Mouse (Mus musculus): ENCODE measurements around the gene Zfp36l2. TPM values are rescaled to one million over a fixed set of nuclear protein-coding genes. Genes with fewer than 3 reads are reported as not detected.

The Zfp36l2 gene
- polyA plus RNA-seq, 1 experiment from 2014 or later, result 68.0 TPM

- in situ Hi-C loops (cut with MboI; ENCODE audit: low pct_unique_long_range_greater_than_20kb), result no loop called here
- POLR2A ChIA-PET, result interaction anchor here (1.0 kb wide), 1 partner anchor 32 kb away, joined by 3 read pairs; no protein-coding TSS in a partner anchor
These were observed 34.6 kb downstream of the Zfp36l2 start for GRCm38 (mm10) chr17:84152976-84153786.

GRCm38 (mm10) chr17:84152206-84152975 is 35.4 kb downstream of the Zfp36l2 start:
- TF ChIP-seq CTCF (IDR thresholded peaks at IDR 0.05), result no peak

More at GRCm38 (mm10) chr17:84152976-84153786, 34.6 kb downstream of the Zfp36l2 start:
- no peak for ATAC-seq
- DNase-seq (ENCODE audit: low read depth, low spot score), result no peak
- H3K27me3 ChIP-seq, result no peaks in the 10 kb centered on the region
- no peak for TF ChIP-seq CTCF (IDR thresholded peaks at IDR 0.05)
- CTCF ChIA-PET, result interaction anchor here (1.0 to 1.5 kb wide), 2 partner anchors 25 to 37 kb away, joined by 3 read pairs; no protein-coding TSS in a partner anchor

GRCm38 (mm10) chr17:84151306-84151705 is 36.4 kb downstream of the Zfp36l2 start:
- ChIA-PET CTCF (interaction anchor here (0.8 to 1.8 kb wide), 3 partner anchors 12 to 122 kb away, joined by 3 to 5 read pairs (median 4); no protein-coding TSS in a partner anchor), POLR2A (interaction anchor here (0.6 kb wide), 1 partner anchor 28 kb away, joined by 3 read pairs; no protein-coding TSS in a partner anchor)
- DNase-seq (ENCODE audit: low read depth, low spot score), result no peak

More at GRCm38 (mm10) chr17:84152206-84152975, 35.4 kb downstream of the Zfp36l2 start:
- POLR2A ChIA-PET, result interaction anchor here (1.0 kb wide), 1 partner anchor 33 kb away, joined by 3 read pairs; no protein-coding TSS in a partner anchor
- no peaks in the 10 kb centered on the region for H3K27me3 ChIP-seq
- DNase-seq (ENCODE audit: low read depth, low spot score), result no peak
- in situ Hi-C loops (cut with MboI; ENCODE audit: low pct_unique_long_range_greater_than_20kb), result no loop called here
- ATAC-seq, result no peak
- CTCF ChIA-PET, result interaction anchor here (1.0 to 1.8 kb wide), 2 partner anchors 38 kb away, joined by 3 to 5 read pairs; no protein-coding TSS in a partner anchor

GRCm38 (mm10) chr17:84150291-84150690 is 37.5 kb downstream of the Zfp36l2 start:
- in situ Hi-C loops (cut with MboI; ENCODE audit: low pct_unique_long_range_greater_than_20kb), result no loop called here
- ChIA-PET CTCF (interaction anchor here (2.3 to 5.3 kb wide), 2 partner anchors 34 to 40 kb away, joined by 6 to 24 read pairs; no protein-coding TSS in a partner anchor), POLR2A (interaction anchor here (4.5 kb wide), 1 partner anchor 33 kb away, joined by 14 read pairs; no protein-coding TSS in a partner anchor)
- H3K27me3 ChIP-seq, result no peaks in the 10 kb centered on the region
- TF ChIP-seq CTCF (IDR thresholded peaks at IDR 0.05), result no peak
- DNase-seq (ENCODE audit: low read depth, low spot score) (no peak), ATAC-seq (no peak)

More at GRCm38 (mm10) chr17:84151306-84151705, 36.4 kb downstream of the Zfp36l2 start:
- H3K27me3 ChIP-seq, result no peaks in the 10 kb centered on the region
- ATAC-seq, result peak; percentile 55
- TF ChIP-seq CTCF (IDR thresholded peaks at IDR 0.05), result no peak
- in situ Hi-C loops (cut with MboI; ENCODE audit: low pct_unique_long_range_greater_than_20kb), result no loop called here

- no peak for DNase-seq (ENCODE audit: low read depth, low spot score)
- CTCF ChIA-PET, result interaction anchor here (0.8 to 5.3 kb wide), 3 partner anchors 18 to 41 kb away, joined by 3 to 24 read pairs (median 6); no protein-coding TSS in a partner anchor
- POLR2A ChIA-PET, result interaction anchor here (4.5 kb wide), 1 partner anchor 33 kb away, joined by 14 read pairs; no protein-coding TSS in a partner anchor
- in situ Hi-C loops (cut with MboI; ENCODE audit: low pct_unique_long_range_greater_than_20kb), result no loop called here
- TF ChIP-seq CTCF (IDR thresholded peaks at IDR 0.05), result no peak
- no peaks in the 10 kb centered on the region for H3K27me3 ChIP-seq
- no peak for ATAC-seq
These were observed 38.2 kb downstream of the Zfp36l2 start for GRCm38 (mm10) chr17:84149566-84149965.

GRCm38 (mm10) chr17:84148499-84149484 is 39.0 kb downstream of the Zfp36l2 start:
- TF ChIP-seq CTCF (IDR thresholded peaks at IDR 0.05), result no peak
- peak; percentile 83 for ATAC-seq
- in situ Hi-C loops (cut with MboI; ENCODE audit: low pct_unique_long_range_greater_than_20kb), result no loop called here
- CTCF ChIA-PET, result interaction anchor here (0.8 to 5.3 kb wide), 3 partner anchors 19 to 42 kb away, joined by 3 to 24 read pairs (median 6); no protein-coding TSS in a partner anchor
- H3K27me3 ChIP-seq, result no peaks in the 10 kb centered on the region
- DNase-seq (ENCODE audit: low read depth, low spot score), result peak; percentile 84
- POLR2A ChIA-PET, result interaction anchor here (2.0 to 4.5 kb wide), 2 partner anchors 8 to 34 kb away, joined by 5 to 14 read pairs; no protein-coding TSS in a partner anchor

- no peak for TF ChIP-seq CTCF (IDR thresholded peaks at IDR 0.05)
- CTCF ChIA-PET, result interaction anchor here (5.3 kb wide), 1 partner anchor 32 kb away, joined by 24 read pairs; no protein-coding TSS in a partner anchor
- ATAC-seq (no peak), DNase-seq (ENCODE audit: low read depth, low spot score) (no peak)
- H3K27me3 ChIP-seq, result no peaks in the 10 kb centered on the region
- POLR2A ChIA-PET, result interaction anchor here (1.2 to 4.5 kb wide), 4 partner anchors 10 to 38 kb away, joined by 5 to 14 read pairs (median 6); no protein-coding TSS in a partner anchor
- in situ Hi-C loops (cut with MboI; ENCODE audit: low pct_unique_long_range_greater_than_20kb), result no loop called here
These were observed 40.3 kb downstream of the Zfp36l2 start for GRCm38 (mm10) chr17:84147183-84148108.
